Mouse (Mus musculus) liver (tissue): ENCODE measurements at regions not wholly inside any gene's neighbourhood (a gene's known extent, or its start where the extent isn't known, plus 50 kb on each side); places are given as distances from the start of the nearest gene placed in this dataset.

ENCODE experiments used
- DNase-seq: peaks from one replicate; pipeline ENCODE4 v3.0.0-alpha.2; 2020; ENCODE audit warnings: mixed read lengths

GRCm38 (mm10) chr1:83495022-83495421, 87.0 kb upstream of the Sphkap start:
- DNase-seq: no peak

DNA sequence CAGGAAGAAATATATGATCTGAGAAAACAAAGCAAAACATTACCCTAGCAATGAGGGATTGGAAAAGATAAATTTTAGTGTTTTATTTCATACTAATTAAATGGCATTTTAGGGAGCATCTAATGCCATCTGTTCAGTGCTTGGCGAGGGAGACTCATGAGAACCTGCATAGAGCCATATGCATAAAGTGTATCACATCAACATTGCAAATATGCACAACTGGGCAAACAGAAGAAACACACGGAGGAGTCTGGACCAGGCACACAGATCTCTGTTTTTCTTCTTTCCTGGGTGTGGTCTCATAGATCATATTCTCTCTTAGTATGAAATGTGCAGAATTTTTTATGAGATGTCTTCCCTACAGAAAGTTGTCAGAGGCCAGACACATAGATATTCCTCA, 71.1 kb upstream of the Sphkap start:
- no peak for DNase-seq
